Mouse (Mus musculus) brain, embryonic 14.5 days (tissue): ENCODE measurements around the gene Pfdn6.

Experiments used
- CTCF ChIP-seq: fragments of 200-500 bp; IDR thresholded peaks from 2 replicates; pipeline ENCODE4 v1.5.1; 2012; ENCODE audit warnings: inconsistent platforms, mild to moderate bottlenecking, moderate library complexity, borderline replicate concordance; ENCODE audit not compliant: insufficient read depth, insufficient read length; ENCODE audit errors: extremely low read depth
- POLR2A ChIP-seq: fragments of 200-500 bp; IDR thresholded peaks from 2 replicates; pipeline ENCODE4 v1.6.1; 2012; ENCODE audit warnings: mild to moderate bottlenecking, inconsistent platforms, borderline replicate concordance; ENCODE audit not compliant: poor library complexity, insufficient read depth, insufficient read length, severe bottlenecking; ENCODE audit errors: extremely low read depth

- TF ChIP-seq POLR2A (peak; percentile 61; the same call in 1 of the 2 replicates), CTCF (no peak)
Observed at GRCm38 (mm10) chr17:33909077-33909868, 30.9 kb downstream of the Pfdn6 start, which contains the start of gene Daxx.
